Mouse (Mus musculus) MEL (cell line): Measurements from ENCODE around the gene Arf6. TPM values are rescaled to one million over a fixed set of nuclear protein-coding genes. Genes with fewer than 3 reads are reported as not detected.

Source experiments
- DNase-seq: peaks from one replicate; pipeline ENCODE4 v3.0.0; 2011; ENCODE audit warnings: low read depth, low spot score
- H3K27ac ChIP-seq: 2 replicates; pipeline ENCODE4 v1.5.1; 2012; ENCODE audit warnings: low read depth, mild to moderate bottlenecking, control low read depth, low read length, moderate library complexity; ENCODE audit not compliant: control insufficient read depth
- H3K27me3 ChIP-seq, 2 experiments: fragments of 150-350 bp in 1 of 2; sonication (generic) in 1 of 2; 2 replicates each; pipeline ENCODE4 v1.6.1; 2012; ENCODE audit warnings: low read length in 2 of 2, mild to moderate bottlenecking in 2 of 2, improper control_type of control experiment in 1 of 2, moderate library complexity in 1 of 2; ENCODE audit not compliant: insufficient read depth in 2 of 2, control insufficient read depth in 1 of 2
- H3K36me3 ChIP-seq, 2 experiments: 2 replicates each; pipeline ENCODE4 v1.6.1; 2012 to 2014; ENCODE audit warnings: low read length in 2 of 2, improper control_type of control experiment in 1 of 2, inconsistent platforms in 1 of 2, mild to moderate bottlenecking in 1 of 2; ENCODE audit not compliant: insufficient read depth in 2 of 2, control insufficient read depth in 1 of 2
- H3K4me1 ChIP-seq, 2 experiments: fragments of 150-350 bp in 1 of 2; sonication (generic) in 1 of 2; 2 replicates each; pipeline ENCODE4 v1.6.1; 2012; ENCODE audit warnings: low read length in 2 of 2, improper control_type of control experiment in 1 of 2, mild to moderate bottlenecking in 1 of 2; ENCODE audit not compliant: insufficient read depth in 2 of 2, control insufficient read depth in 1 of 2
- H3K4me3 ChIP-seq, 2 experiments: fragments of 150-350 bp in 1 of 2; sonication (generic) in 1 of 2; 2 replicates each; pipeline ENCODE4 v1.5.1; 2012; ENCODE audit warnings: low read depth in 2 of 2, low read length in 2 of 2, mild to moderate bottlenecking in 2 of 2, moderate library complexity in 2 of 2, control low read depth in 1 of 2, improper control_type of control experiment in 1 of 2; ENCODE audit not compliant: control insufficient read depth in 1 of 2, insufficient read depth in 1 of 2
- H3K79me2 ChIP-seq: 2 replicates; pipeline ENCODE4 v1.6.1; 2012; ENCODE audit warnings: mild to moderate bottlenecking, low read length, moderate library complexity; ENCODE audit not compliant: control insufficient read depth, poor library complexity, insufficient read depth
- H3K9ac ChIP-seq: 2 replicates; pipeline ENCODE4 v1.6.1; 2012; ENCODE audit warnings: low read depth, mild to moderate bottlenecking, control low read depth, low read length, moderate library complexity; ENCODE audit not compliant: control insufficient read depth, poor library complexity, severe bottlenecking
- H3K9me3 ChIP-seq: fragments of 150-350 bp; sonication (generic); replicated peaks from 2 replicates; pipeline ENCODE4 v1.6.1; 2012; ENCODE audit warnings: mild to moderate bottlenecking, low read length, improper control_type of control experiment, moderate library complexity; ENCODE audit not compliant: insufficient read depth
- BHLHE40 ChIP-seq: IDR thresholded peaks from 2 replicates; pipeline ENCODE4 v1.6.1; 2012; ENCODE audit warnings: low read depth, mild to moderate bottlenecking, inconsistent platforms, low read length, improper control_type of control experiment, borderline replicate concordance
- CTCF ChIP-seq, 3 experiments: IDR thresholded peaks in 2 of 3; conservative IDR thresholded peaks in 1 of 3; 2 replicates each; pipeline ENCODE4 v1.5.1; 2011 to 2012; ENCODE audit warnings: low read length in 3 of 3, low read depth in 2 of 3, mild to moderate bottlenecking in 2 of 3, improper control_type of control experiment in 1 of 3, inconsistent platforms in 1 of 3, mixed read lengths in 1 of 3, moderate library complexity in 1 of 3; ENCODE audit not compliant: control insufficient read depth in 1 of 3, insufficient read depth in 1 of 3, poor library complexity in 1 of 3, severe bottlenecking in 1 of 3
- ELF1 ChIP-seq: IDR thresholded peaks from 2 replicates; pipeline ENCODE4 v1.6.1; 2014; ENCODE audit warnings: low read depth, mild to moderate bottlenecking, inconsistent platforms, low read length, improper control_type of control experiment, moderate library complexity
- EP300 ChIP-seq, 2 experiments: IDR thresholded peaks; 2 replicates each; pipeline ENCODE4 v1.6.1; 2011; ENCODE audit warnings: improper control_type of control experiment in 2 of 2, low read length in 2 of 2, low read depth in 1 of 2, mild to moderate bottlenecking in 1 of 2
- ETS1 ChIP-seq: IDR thresholded peaks from 2 replicates; pipeline ENCODE4 v1.6.1; 2012; ENCODE audit warnings: low read depth, mild to moderate bottlenecking, inconsistent platforms, low read length, improper control_type of control experiment, moderate library complexity
- GATA1 ChIP-seq: IDR thresholded peaks from 2 replicates; pipeline ENCODE4 v1.6.1; 2011; ENCODE audit warnings: low read depth, low read length, improper control_type of control experiment
- HCFC1 ChIP-seq: IDR thresholded peaks from 2 replicates; pipeline ENCODE4 v1.6.1; 2012; ENCODE audit warnings: low read depth, mild to moderate bottlenecking, inconsistent platforms, low read length, improper control_type of control experiment, moderate library complexity
- JUND ChIP-seq: IDR thresholded peaks from 2 replicates; pipeline ENCODE4 v1.6.1; 2011; ENCODE audit warnings: low read depth, mild to moderate bottlenecking, improper control_type of control experiment, low read length
- KAT2A ChIP-seq: conservative IDR thresholded peaks from 2 replicates; pipeline ENCODE4 v1.6.1; 2012; ENCODE audit warnings: low read depth, low read length, improper control_type of control experiment, inconsistent platforms
- MAX ChIP-seq: IDR thresholded peaks from 2 replicates; pipeline ENCODE4 v1.6.1; 2011; ENCODE audit warnings: low read length, improper control_type of control experiment
- MAZ ChIP-seq: IDR thresholded peaks from 2 replicates; pipeline ENCODE4 v1.6.1; 2012; ENCODE audit warnings: low read depth, mild to moderate bottlenecking, inconsistent platforms, low read length, improper control_type of control experiment
- MXI1 ChIP-seq: IDR thresholded peaks from 2 replicates; pipeline ENCODE4 v1.6.1; 2011; ENCODE audit warnings: mild to moderate bottlenecking, low read depth, low read length, improper control_type of control experiment
- MYB ChIP-seq: IDR thresholded peaks from 2 replicates; pipeline ENCODE4 v1.6.1; 2011; ENCODE audit warnings: mild to moderate bottlenecking, low read depth, low read length, improper control_type of control experiment
- NELFE ChIP-seq: IDR thresholded peaks from 2 replicates; pipeline ENCODE4 v1.6.1; 2011; ENCODE audit warnings: low read depth, low read length, improper control_type of control experiment
- NRF1 ChIP-seq: IDR thresholded peaks from 2 replicates; pipeline ENCODE4 v1.6.1; 2014; ENCODE audit warnings: low read depth, mild to moderate bottlenecking, inconsistent platforms, low read length, improper control_type of control experiment, moderate library complexity; ENCODE audit not compliant: poor library complexity, insufficient read depth, severe bottlenecking
- POLR2A ChIP-seq, 2 experiments: IDR thresholded peaks; 2 replicates each; pipeline ENCODE4 v1.6.1; 2011 to 2012; ENCODE audit warnings: low read length in 2 of 2, mild to moderate bottlenecking in 2 of 2, control low read depth in 1 of 2, improper control_type of control experiment in 1 of 2, low read depth in 1 of 2, moderate library complexity in 1 of 2; ENCODE audit not compliant: control insufficient read depth in 1 of 2, insufficient read depth in 1 of 2, poor library complexity in 1 of 2
- POLR2AphosphoS5 ChIP-seq: IDR thresholded peaks from 2 replicates; pipeline ENCODE4 v1.6.1; 2012; ENCODE audit warnings: low read depth, borderline replicate concordance, mild to moderate bottlenecking, inconsistent platforms, low read length, moderate library complexity, mixed read lengths
- RCOR1 ChIP-seq: IDR thresholded peaks from 2 replicates; pipeline ENCODE4 v1.6.1; 2012; ENCODE audit warnings: low read depth, mild to moderate bottlenecking, inconsistent platforms, low read length, improper control_type of control experiment
- SIN3A ChIP-seq: IDR thresholded peaks from 2 replicates; pipeline ENCODE4 v1.6.1; 2012; ENCODE audit warnings: low read length, improper control_type of control experiment, inconsistent platforms
- TBP ChIP-seq: IDR thresholded peaks from 2 replicates; pipeline ENCODE4 v1.8.0; 2011; ENCODE audit warnings: low read depth, low read length, improper control_type of control experiment
- TCF12 ChIP-seq: IDR thresholded peaks from 2 replicates; pipeline ENCODE4 v1.6.1; 2014; ENCODE audit warnings: low read depth, mild to moderate bottlenecking, inconsistent platforms, low read length, improper control_type of control experiment, moderate library complexity
- UBTF ChIP-seq: IDR thresholded peaks from 2 replicates; pipeline ENCODE4 v1.6.1; 2012; ENCODE audit warnings: low read depth, mild to moderate bottlenecking, inconsistent platforms, low read length, improper control_type of control experiment, moderate library complexity, borderline replicate concordance; ENCODE audit not compliant: insufficient read depth
- USF1 ChIP-seq: IDR thresholded peaks from 2 replicates; pipeline ENCODE4 v1.6.1; 2014; ENCODE audit warnings: low read depth, mild to moderate bottlenecking, inconsistent platforms, low read length, improper control_type of control experiment, moderate library complexity
- USF2 ChIP-seq, 2 experiments: IDR thresholded peaks; 2 replicates each; pipeline ENCODE4 v1.6.1; 2011 to 2012; ENCODE audit warnings: improper control_type of control experiment in 2 of 2, low read length in 2 of 2, borderline replicate concordance in 1 of 2, inconsistent platforms in 1 of 2, low read depth in 1 of 2, mild to moderate bottlenecking in 1 of 2; ENCODE audit not compliant: insufficient read depth in 1 of 2
- ZKSCAN1 ChIP-seq: IDR thresholded peaks from 2 replicates; pipeline ENCODE4 v1.6.1; 2012; ENCODE audit warnings: low read depth, mild to moderate bottlenecking, inconsistent platforms, low read length, improper control_type of control experiment, moderate library complexity
- ZNF384 ChIP-seq: IDR thresholded peaks from 2 replicates; pipeline ENCODE4 v1.6.1; 2012; ENCODE audit warnings: low read depth, mild to moderate bottlenecking, inconsistent platforms, low read length, improper control_type of control experiment
- polyA plus RNA-seq, 2 experiments: library from polyadenylated mRNA; stranded (reverse) in 1 of 2; unstranded in 1 of 2; fragments of >175 nt in 1 of 2; fragments of >200 nt in 1 of 2; gene quantifications; 2 replicates each; pipeline versions ENCODE4 v1.2.1 to v1.2.4; 2012; ENCODE audit warnings: low replicate concordance in 2 of 2, low read depth in 1 of 2; ENCODE audit not compliant: insufficient read length in 2 of 2, insufficient read depth in 1 of 2, missing spikeins in 1 of 2
- total RNA-seq: library from RNA; depleted of rRNA; stranded (reverse); fragments of 300-350 nt; gene quantifications from 2 replicates; pipeline ENCODE4 v1.2.3, GENCODE M21; 2012

Gene Arf6
- total and polyA plus RNA-seq, 3 experiments, result 140 to 192 (median 181) TPM

- no peak overlapping the region for H3K9ac ChIP-seq
- H3K79me2 ChIP-seq, result no peaks in the 10 kb centered on the region
- H3K27me3 ChIP-seq, result peaks cover 9 to 12% of the 10 kb centered on the region in 2 experiments
- DNase-seq, result no peak
- no peak overlapping the region for H3K4me3 ChIP-seq
- no peak for TF ChIP-seq JUND
- TF ChIP-seq NELFE, result no peak
- TF ChIP-seq GATA1, result no peak
- TF ChIP-seq CTCF (IDR thresholded peaks at IDR 0.05 in 2 of 3, conservative IDR thresholded peaks at IDR 0.05 in 1 of 3; ENCODE audit: control insufficient read depth in 1 of 3, insufficient read depth in 1 of 3, low read depth in 2 of 3, low read length in 3 of 3, poor library complexity in 1 of 3, severe bottlenecking in 1 of 3), result no peak
- TF ChIP-seq UBTF, result no peak
- TF ChIP-seq SIN3A, result no peak
- no peak for TF ChIP-seq ZNF384
- TF ChIP-seq MYB, result no peak
- TF ChIP-seq MXI1, result no peak
- no peak for TF ChIP-seq USF1
- TF ChIP-seq ZKSCAN1, result no peak
- TF ChIP-seq MAZ, result no peak
- no peak for TF ChIP-seq ETS1
- 0 out of 4 replicates have a peak, but pooled peaks cover 0 to 3% of the 10 kb centered on the region in 2 experiments for H3K4me1 ChIP-seq
- no peaks in the 10 kb centered on the region for H3K36me3 ChIP-seq
- no peak overlapping the region for H3K27ac ChIP-seq
- H3K9me3 ChIP-seq, result no peaks in the 10 kb centered on the region
Observed at GRCm38 (mm10) chr12:69402594-69403167, 30.7 kb downstream of the Arf6 start.

- DNase-seq, result no peak
- Histone ChIP-seq H3K9ac (no peak overlapping the region), H3K4me3 (no peak overlapping the region), H3K36me3 (no peaks in the 10 kb centered on the region), H3K79me2 (no peaks in the 10 kb centered on the region), H3K27ac (no peak overlapping the region), H3K27me3 (peaks cover 2 to 4% of the 10 kb centered on the region in 2 experiments), H3K4me1 (no peaks in the 10 kb centered on the region), H3K9me3 (no peaks in the 10 kb centered on the region)
- TF ChIP-seq TBP (no peak), USF1 (no peak), ETS1 (no peak), MYB (no peak), SIN3A (no peak), RCOR1 (no peak), ZNF384 (no peak), EP300 (IDR thresholded peaks at IDR 0.05; ENCODE audit: low read depth in 1 of 2, low read length in 2 of 2) (no peak), NRF1 (no peak), POLR2A (IDR thresholded peaks at IDR 0.05; ENCODE audit: control insufficient read depth in 1 of 2, insufficient read depth in 1 of 2, low read depth in 1 of 2, low read length in 2 of 2, poor library complexity in 1 of 2) (no peak), BHLHE40 (no peak), POLR2AphosphoS5 (no peak), ELF1 (no peak), ZKSCAN1 (no peak), HCFC1 (no peak), USF2 (IDR thresholded peaks at IDR 0.05; ENCODE audit: borderline replicate concordance in 1 of 2, insufficient read depth in 1 of 2, low read depth in 1 of 2, low read length in 2 of 2) (no peak), GATA1 (no peak), MAX (no peak), TCF12 (no peak), KAT2A (no peak)
Observed at GRCm38 (mm10) chr12:69410767-69411166, 38.8 kb downstream of the Arf6 start.
